Mouse (Mus musculus) spleen, embryonic (tissue): ENCODE measurements around the gene Nnmt.

Experiments
- CTCF ChIA-PET: fragments of 350-600 bp; sonication (Branson Sonifier 250); formaldehyde crosslinking; loops from one replicate; lab custom pipeline; 2022; lab: Charles Lee

The Nnmt gene

DNA sequence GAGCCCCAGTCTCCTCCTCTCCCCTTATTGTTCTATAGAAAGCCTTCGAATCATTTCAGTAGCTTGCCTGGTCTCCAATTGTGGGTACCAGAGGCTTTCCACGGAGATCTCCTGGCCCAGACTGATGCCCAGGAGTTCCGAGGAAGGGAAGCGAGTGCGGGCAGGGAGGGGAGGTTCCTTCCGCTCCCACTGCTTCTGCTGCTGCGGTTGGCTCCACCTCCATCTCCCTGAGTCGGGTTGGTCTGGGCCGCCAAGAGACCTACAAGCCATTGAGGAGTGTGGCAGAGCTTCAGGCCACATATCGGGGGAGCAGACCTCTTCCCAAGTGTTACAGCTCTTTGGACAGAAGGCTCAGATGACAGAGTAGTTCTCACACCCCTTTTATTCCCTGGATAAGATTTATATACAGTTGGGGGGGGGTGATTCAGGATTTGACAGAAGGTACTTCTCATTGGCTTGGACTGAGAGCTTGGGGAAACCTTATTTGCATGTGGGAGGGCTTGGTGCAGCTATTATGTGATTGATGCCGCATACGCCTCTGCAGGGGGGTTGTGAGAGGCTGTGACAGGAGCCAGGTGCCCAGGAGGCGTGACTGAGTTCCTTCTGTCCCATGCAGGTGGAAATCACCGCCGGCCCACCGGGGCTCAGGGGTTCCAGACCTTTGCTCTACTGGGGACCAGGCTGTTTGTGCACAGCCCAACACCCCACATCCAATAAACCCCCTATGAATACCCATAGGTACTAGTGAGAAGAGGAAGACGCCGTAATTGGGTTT, 30.8 kb upstream of the Nnmt start:
- CTCF ChIA-PET: no interaction called here

GRCm38 (mm10) chr9:48633147-48633546, 28.2 kb upstream of the Nnmt start:
- CTCF ChIA-PET: no interaction called here

DNA sequence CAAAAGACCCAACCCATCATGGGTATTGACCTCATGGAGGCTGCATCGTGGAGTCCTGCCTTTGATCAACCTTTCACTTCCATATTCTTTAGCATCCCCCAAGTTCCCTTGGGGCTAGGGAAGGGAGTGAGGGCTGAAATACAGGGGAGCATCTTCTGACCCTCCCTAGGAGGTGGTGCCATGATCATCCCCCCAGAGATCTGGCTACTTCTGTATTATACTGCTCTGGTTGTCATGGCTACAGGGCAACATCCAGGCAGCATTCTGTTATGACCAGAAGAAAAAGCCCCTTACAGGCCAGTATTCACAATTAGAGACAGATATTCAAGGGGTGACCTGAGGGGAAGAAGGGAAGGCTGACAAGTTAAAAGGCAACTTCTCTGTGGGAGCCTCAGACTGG, 14.3 kb upstream of the Nnmt start:
- CTCF ChIA-PET: interaction anchor here (0.6 to 1.0 kb wide), 3 partner anchors 7 to 382 kb away, joined by 4 to 6 read pairs (median 5); no protein-coding TSS in a partner anchor

DNA sequence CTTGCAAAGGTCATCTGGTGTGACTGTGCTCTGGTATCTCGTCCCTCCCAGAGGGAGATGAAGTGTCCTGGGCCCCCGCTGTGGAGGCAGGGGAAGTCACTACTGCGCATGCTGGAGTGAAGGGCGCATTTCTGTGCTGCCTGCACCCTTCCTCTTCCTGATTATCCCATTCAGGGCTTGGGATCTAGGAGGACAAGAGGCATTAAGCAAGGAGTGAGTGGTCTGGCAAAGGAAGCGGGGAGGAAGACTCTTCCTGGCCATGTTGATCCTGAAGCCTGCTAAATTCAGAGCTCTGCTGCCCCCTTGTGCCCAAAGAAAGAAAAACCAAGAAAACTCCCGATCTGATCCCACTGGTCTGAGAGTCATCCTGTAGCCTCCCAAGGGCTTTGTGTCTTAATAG, 13.6 kb upstream of the Nnmt start:
- CTCF ChIA-PET: interaction anchor here (0.6 to 1.0 kb wide), 4 partner anchors 37 to 352 kb away, joined by 3 to 4 read pairs (median 3); no protein-coding TSS in a partner anchor

GRCm38 (mm10) chr9:48618111-48618510, 13.2 kb upstream of the Nnmt start:
- CTCF ChIA-PET: interaction anchor here (1.0 kb wide), 1 partner anchor 351 kb away, joined by 4 read pairs; no protein-coding TSS in a partner anchor

GRCm38 (mm10) chr9:48617511-48618010, 12.6 kb upstream of the Nnmt start:
- CTCF ChIA-PET: no interaction called here

- CTCF ChIA-PET: no interaction called here
Measured at GRCm38 (mm10) chr9:48613221-48613620, 8.3 kb upstream of the Nnmt start.

DNA sequence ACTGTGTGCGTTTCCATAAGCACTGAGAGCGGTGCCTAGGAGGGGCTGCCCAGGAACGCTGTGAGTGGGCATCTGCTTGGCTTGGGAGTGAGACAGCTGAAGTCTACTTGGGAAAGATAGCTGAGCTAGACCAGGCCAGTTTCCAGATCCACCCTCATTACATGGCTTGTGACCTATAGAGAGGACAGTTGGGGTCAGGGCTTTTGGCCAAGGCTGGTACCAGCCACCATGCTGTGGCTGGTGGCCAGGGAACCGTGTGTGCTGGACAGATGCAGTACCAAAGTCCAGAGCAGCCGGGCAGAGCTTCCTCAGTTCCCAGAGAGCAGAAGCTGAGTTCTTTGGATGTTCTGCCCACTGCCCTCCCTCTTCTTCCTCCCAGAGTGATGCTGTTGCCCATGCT, 7.6 kb upstream of the Nnmt start:
- CTCF ChIA-PET: no interaction called here

DNA sequence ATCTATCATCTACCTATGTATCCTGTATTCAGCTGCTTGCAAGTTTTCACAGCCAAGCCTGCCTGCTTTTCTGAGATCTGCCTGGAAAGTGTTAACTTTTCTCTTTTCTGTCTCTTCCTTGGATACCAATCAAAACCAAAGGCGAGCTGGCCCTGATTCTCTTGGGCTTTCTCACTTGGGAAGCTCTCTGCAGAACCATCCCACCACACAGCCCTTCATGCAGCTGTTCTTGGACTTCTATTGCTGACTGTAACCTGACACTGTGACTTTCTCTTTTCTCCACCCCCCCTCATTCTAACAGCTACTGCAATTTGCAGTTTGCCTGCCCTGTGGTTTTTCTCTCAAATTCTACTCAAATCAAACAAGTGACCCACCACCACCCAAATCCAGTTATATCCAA, 6.1 kb upstream of the Nnmt start:
- CTCF ChIA-PET: no interaction called here

DNA sequence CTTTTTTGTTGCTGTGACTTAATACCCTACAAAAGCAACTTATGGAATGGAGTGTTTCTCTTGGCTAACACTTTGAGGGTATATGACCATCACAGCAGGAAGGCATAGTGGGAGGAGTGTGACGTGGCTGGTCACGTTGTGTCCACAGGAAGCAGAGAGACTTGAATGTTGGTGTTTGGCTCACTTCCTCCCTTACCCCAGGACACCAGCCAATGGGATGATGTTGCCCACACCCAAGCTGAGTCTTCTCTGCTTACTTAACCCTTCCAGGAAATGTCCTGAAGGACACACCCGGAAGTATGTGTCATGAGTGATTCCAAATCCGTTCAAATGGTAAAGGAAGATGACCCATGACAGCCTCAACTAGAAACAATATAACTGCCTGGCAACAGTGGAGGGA, 4.8 kb upstream of the Nnmt start:
- CTCF ChIA-PET: no interaction called here

DNA sequence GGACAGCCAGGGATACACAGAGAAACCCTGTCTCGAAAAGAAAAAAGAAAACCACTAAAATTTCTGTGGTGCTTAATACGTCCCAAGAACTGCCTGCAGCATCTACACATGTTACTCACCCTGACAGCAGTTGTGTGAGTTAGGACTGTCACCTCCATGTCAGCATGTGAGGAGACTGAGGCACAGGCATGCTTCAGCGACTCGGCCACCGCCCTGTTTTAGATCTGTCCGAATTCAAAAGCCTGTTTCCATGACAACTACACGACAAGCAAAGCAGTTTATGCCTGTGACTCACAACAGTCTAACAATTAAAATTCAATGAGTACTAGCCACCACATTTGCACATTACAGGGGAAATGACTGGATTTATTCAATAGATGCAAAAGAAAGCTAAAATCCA, 2.5 kb upstream of the Nnmt start:
- CTCF ChIA-PET: no interaction called here

GRCm38 (mm10) chr9:48606171-48606570, 1.2 kb upstream of the Nnmt start:
- CTCF ChIA-PET: no interaction called here

DNA sequence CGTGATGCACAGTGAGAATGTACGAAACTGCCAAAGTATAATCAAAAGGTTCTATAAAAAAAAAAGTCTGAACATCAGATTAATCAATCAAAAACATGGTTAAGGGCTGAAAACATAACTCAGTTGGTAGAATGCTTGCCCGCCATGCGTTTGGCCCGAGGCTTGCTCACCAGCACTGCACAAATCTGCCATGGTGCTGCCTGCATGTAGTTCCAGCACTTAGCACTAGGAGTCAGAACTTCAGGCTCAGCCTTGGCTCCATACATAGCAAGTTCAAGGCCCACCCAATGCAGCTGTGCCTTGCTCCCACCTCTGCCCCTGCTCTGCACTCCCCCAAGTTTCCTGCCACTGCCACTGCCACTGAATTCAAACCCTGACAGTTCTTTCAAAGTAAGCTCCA, 744 bp upstream of the Nnmt start:
- CTCF ChIA-PET: no interaction called here

DNA sequence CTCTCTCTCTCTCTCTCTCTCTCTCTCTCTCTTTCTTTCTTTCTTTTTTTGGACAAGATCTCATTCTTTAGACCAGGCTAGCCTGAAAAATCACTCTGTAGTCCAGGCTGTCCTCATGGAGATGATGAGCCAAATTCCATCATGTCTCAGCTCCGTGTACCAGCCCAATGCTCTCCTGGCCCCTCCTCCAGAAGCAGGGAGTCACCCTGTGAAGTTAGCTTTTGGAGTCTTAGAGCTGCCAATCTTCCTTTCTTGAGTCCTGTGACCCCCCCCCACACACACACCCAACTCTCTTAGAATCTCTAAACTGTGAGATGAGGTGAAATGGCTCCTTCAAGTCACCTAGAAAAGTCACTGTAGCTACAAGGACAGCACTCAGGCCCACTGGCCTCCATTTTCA, 727 bp downstream of the Nnmt start:
- CTCF ChIA-PET: no interaction called here

- CTCF ChIA-PET: no interaction called here
Measured at GRCm38 (mm10) chr9:48600881-48601280, 4.1 kb downstream of the Nnmt start.

- CTCF ChIA-PET: no interaction called here
Measured at GRCm38 (mm10) chr9:48600066-48600465, 4.9 kb downstream of the Nnmt start.

DNA sequence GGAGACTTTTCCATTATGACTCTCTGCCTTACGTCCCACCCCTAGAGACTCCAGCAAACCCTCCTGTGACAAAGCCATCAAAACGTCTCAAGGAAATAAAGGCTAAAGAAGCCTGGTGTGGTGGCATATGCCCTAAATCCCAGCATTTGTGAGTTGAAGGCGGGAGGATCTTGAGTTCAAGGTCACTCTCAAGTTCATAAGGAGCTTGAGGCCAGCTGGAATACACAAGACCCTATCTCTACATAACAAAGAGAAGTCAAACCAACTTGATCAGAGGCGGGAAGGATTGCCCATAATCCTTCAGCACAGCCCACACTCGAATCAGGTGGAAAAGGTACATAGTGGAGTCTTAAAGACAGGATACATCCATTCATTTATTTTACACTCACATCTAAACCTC, 7.5 kb downstream of the Nnmt start:
- CTCF ChIA-PET: no interaction called here

- CTCF ChIA-PET: no interaction called here
Measured at GRCm38 (mm10) chr9:48596924-48597323, 8.0 kb downstream of the Nnmt start.

GRCm38 (mm10) chr9:48593915-48594314, 11.0 kb downstream of the Nnmt start:
- CTCF ChIA-PET: no interaction called here

DNA sequence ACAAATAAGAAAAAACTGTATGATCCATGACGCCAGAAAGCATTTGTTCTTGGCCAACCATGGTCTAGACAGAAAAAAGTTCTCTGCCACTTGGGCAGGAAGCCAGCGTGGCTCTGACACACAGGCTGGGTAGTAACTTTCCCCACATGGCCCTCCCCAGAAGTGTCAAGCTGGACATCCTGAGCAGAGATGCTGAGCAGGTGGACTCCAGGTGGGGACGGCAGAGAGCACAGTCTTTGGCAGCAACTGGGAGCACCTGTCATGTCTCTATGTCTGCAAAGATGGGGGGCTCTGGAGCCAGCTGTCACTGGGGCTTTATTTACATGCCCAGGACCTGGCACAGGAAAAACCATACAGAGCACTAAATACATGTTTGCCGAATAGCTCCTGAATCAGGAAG, 14.3 kb downstream of the Nnmt start:
- CTCF ChIA-PET: no interaction called here

DNA sequence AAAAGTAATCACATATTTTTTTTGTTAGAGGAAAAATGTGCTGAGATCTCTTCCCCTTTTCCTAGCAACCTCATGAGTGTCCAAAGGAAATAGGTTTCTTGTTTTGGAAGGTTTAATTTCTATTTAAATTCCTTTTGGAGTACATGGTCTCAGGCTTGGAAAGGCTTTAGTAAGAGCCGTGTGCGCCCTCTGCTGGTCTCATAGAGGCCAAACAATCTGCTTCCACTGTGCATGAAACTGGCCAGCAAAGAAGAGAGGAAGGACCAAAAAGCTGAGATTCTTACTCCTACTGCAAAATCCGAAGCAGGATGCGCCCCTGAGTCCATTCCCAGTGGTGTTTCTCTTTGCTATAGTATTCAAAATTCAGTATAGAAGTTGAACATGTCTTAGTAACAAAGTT, 18.6 kb downstream of the Nnmt start:
- CTCF ChIA-PET: interaction anchor here (0.6 kb wide), 1 partner anchor 27 kb away, joined by 4 read pairs; no protein-coding TSS in a partner anchor

DNA sequence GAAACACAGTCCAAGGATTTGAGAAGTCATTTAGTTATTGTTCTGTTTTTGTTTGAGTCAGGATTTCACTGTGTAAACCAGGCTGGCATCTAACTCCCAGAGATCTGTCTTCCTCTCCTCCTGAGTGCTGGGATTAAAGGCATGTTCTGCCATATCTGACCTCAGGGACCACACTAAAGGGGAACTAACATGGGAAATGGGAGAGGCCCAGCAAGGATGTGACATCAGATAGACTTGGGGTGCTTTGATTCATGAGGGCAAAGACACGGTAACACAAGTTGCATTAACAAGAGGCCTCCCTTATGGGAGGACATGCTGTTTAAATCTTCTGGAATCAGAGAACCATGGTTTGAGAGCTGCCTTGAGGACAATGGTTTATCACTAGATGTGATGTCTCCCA, 24.1 kb downstream of the Nnmt start:
- CTCF ChIA-PET: no interaction called here

- CTCF ChIA-PET: no interaction called here
Measured at GRCm38 (mm10) chr9:48562388-48562787, 42.6 kb downstream of the Nnmt start.
